Mouse (Mus musculus) right cerebral cortex, postnatal 36 days (tissue): Measurements from ENCODE around the gene Nme4.

Experiments used
- DNase-seq, 2 experiments: peaks; one replicate each; pipeline ENCODE4 v3.0.0; 2022; ENCODE audit warnings: low spot score in 2 of 2, mixed read lengths in 1 of 2

Nme4 gene

GRCm38 (mm10) chr17:26095121-26095740 lies at the start of gene Nme4:
TSS of gene Nme4 (minus strand) at chr17:26095602.
- peak; percentile 55 for DNase-seq

- DNase-seq, result no peak
Measured at GRCm38 (mm10) chr17:26143386-26143785, 48.0 kb upstream of the Nme4 start.

GRCm38 (mm10) chr17:26142796-26143195 lies 47.4 kb upstream of the Nme4 start:
- no peak for DNase-seq

- no peak for DNase-seq
Measured at GRCm38 (mm10) chr17:26138901-26139381, 43.5 kb upstream of the Nme4 start.

GRCm38 (mm10) chr17:26138239-26138836 lies 42.9 kb upstream of the Nme4 start, which contains the start of gene Axin1:
TSS of gene Axin1 (plus strand) at chr17:26138688.
- DNase-seq, result peak; percentile 93 to 95

- DNase-seq, result no peak
Measured at GRCm38 (mm10) chr17:26137751-26138130, 42.3 kb upstream of the Nme4 start.

GRCm38 (mm10) chr17:26137106-26137750 lies 41.8 kb upstream of the Nme4 start:
- no peak for DNase-seq

- no peak for DNase-seq
Measured at GRCm38 (mm10) chr17:26131856-26132853, 36.8 kb upstream of the Nme4 start.

- no peak for DNase-seq
Measured at GRCm38 (mm10) chr17:26131062-26131732, 35.8 kb upstream of the Nme4 start.

- no peak for DNase-seq
Measured at GRCm38 (mm10) chr17:26125226-26125625, 29.8 kb upstream of the Nme4 start.

GRCm38 (mm10) chr17:26124560-26124959 lies 29.2 kb upstream of the Nme4 start:
- no peak for DNase-seq

GRCm38 (mm10) chr17:26123267-26123684 lies 27.9 kb upstream of the Nme4 start, which contains the start of gene Mrpl28:
TSS of gene Mrpl28 (plus strand) at chr17:26123500.
- peak; percentile 82 to 85 for DNase-seq

- DNase-seq, result no peak
Measured at GRCm38 (mm10) chr17:26122431-26123140, 27.2 kb upstream of the Nme4 start.

- DNase-seq, result peak in 1 of 2 experiments; percentile 37
Measured at GRCm38 (mm10) chr17:26119766-26120710, 24.6 kb upstream of the Nme4 start.

- DNase-seq, result no peak
Measured at GRCm38 (mm10) chr17:26116503-26117258, 21.3 kb upstream of the Nme4 start.

GRCm38 (mm10) chr17:26115956-26116487 lies 20.6 kb upstream of the Nme4 start:
- DNase-seq, result no peak

- no peak for DNase-seq
Measured at GRCm38 (mm10) chr17:26115205-26115898, 19.9 kb upstream of the Nme4 start.
